Mouse (Mus musculus) retina, postnatal 1 day (tissue): ENCODE data around the gene Pou2f1.

ENCODE experiments used
- DNase-seq: peaks from one replicate; pipeline ENCODE4 v3.0.0-alpha.2; 2012

Pou2f1 gene

GRCm38 (mm10) chr1:166002520-166003155, at the start of gene Pou2f1:
Gene Pou2f1 (minus strand): TSS chr1:166002678.
- peak; percentile 99 for DNase-seq

- DNase-seq = peak; percentile 44
Observed at GRCm38 (mm10) chr1:166049046-166049827, 46.8 kb upstream of the Pou2f1 start.

GRCm38 (mm10) chr1:166048230-166048911, 45.9 kb upstream of the Pou2f1 start:
- peak; percentile 40 for DNase-seq

GRCm38 (mm10) chr1:166047505-166048170, 45.2 kb upstream of the Pou2f1 start:
- no peak for DNase-seq

GRCm38 (mm10) chr1:166045894-166046197, 43.4 kb upstream of the Pou2f1 start:
- no peak for DNase-seq

- DNase-seq = peak; percentile 65
Observed at GRCm38 (mm10) chr1:166045060-166045893, 42.8 kb upstream of the Pou2f1 start.

GRCm38 (mm10) chr1:166043451-166044149, 41.1 kb upstream of the Pou2f1 start:
- DNase-seq = peak; percentile 57

GRCm38 (mm10) chr1:166041501-166041900, 39.0 kb upstream of the Pou2f1 start:
- DNase-seq = no peak

- no peak for DNase-seq
Observed at GRCm38 (mm10) chr1:166038731-166039332, 36.4 kb upstream of the Pou2f1 start.

- no peak for DNase-seq
Observed at GRCm38 (mm10) chr1:166035045-166035444, 32.6 kb upstream of the Pou2f1 start.

GRCm38 (mm10) chr1:166031673-166032547, 29.4 kb upstream of the Pou2f1 start:
- no peak for DNase-seq

GRCm38 (mm10) chr1:166023981-166024380, 21.5 kb upstream of the Pou2f1 start:
- peak; percentile 51 for DNase-seq

GRCm38 (mm10) chr1:166017203-166017602, 14.7 kb upstream of the Pou2f1 start:
- no peak for DNase-seq

GRCm38 (mm10) chr1:166016306-166016705, 13.8 kb upstream of the Pou2f1 start:
- no peak for DNase-seq

GRCm38 (mm10) chr1:166014530-166014929, 12.1 kb upstream of the Pou2f1 start:
- DNase-seq = no peak

GRCm38 (mm10) chr1:166010106-166010505, 7.6 kb upstream of the Pou2f1 start:
- DNase-seq = no peak

- DNase-seq = no peak
Observed at GRCm38 (mm10) chr1:166008634-166009350, 6.3 kb upstream of the Pou2f1 start.

- DNase-seq = no peak
Observed at GRCm38 (mm10) chr1:166007026-166007425, 4.5 kb upstream of the Pou2f1 start.

GRCm38 (mm10) chr1:166003181-166004022, 924 bp upstream of the Pou2f1 start:
- DNase-seq = peak; percentile 96
